ENCODE assay signal across 26 mouse cellular contexts in the genomic region with DNA sequence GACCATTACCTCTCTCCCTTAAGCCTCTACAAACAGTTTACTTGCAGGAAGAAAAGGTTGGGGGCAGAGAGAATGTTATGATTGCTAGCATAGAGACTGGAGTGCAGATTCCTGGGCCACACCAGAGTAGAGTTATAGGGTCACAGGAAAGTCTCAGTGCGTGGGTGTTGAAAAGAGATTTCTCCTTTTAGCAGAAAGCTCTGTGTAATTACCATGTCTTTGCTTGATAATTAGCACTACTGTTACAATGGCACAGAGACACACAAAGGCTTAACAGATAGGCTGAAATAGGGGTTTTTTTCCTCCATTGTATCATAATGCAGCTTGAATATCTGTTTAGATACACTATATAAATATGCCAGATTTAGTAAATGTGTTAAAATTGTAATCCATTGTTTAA.
"Had no signal": no experiment of that assay in that cellular context is flagged by ENCODE, and none has a peak within 500 bp of the region (broad histone marks: within the 10 kb centered on the region; RNA-seq: fewer than 3 reads in every experiment).

No protein-coding gene starts in this region.

- H3K9me3 ChIP-seq: limb, embryonic 10.5 days; limb, embryonic 13.5 days; liver, embryonic 12.5 days; liver, embryonic 15.5 days; lung, embryonic 15.5 days; megakaryocyte, embryonic 14.5 days; midbrain, embryonic 10.5 days; midbrain, embryonic 13.5 days; neural tube, embryonic 12.5 days had no signal

- ATAC-seq: liver, embryonic 12.5 days; midbrain, embryonic 13.5 days; midbrain, embryonic 16.5 days had no signal

- H3K4me3 ChIP-seq: layer of hippocampus, adult 2 months; limb, embryonic 10.5 days; limb, embryonic 13.5 days; liver, embryonic 12.5 days; liver, embryonic 15.5 days; lung, embryonic 15.5 days; megakaryocyte, embryonic 14.5 days; midbrain, embryonic 10.5 days; midbrain, embryonic 13.5 days; myocyte; neural tube, embryonic 12.5 days had no signal

- H3K9ac ChIP-seq: limb, embryonic 13.5 days; liver, embryonic 12.5 days; liver, embryonic 15.5 days; lung, embryonic 15.5 days; midbrain, embryonic 13.5 days; neural tube, embryonic 12.5 days had no signal

- H3K4me1 ChIP-seq: limb, embryonic 10.5 days; liver, embryonic 15.5 days; lung, embryonic 15.5 days; midbrain, embryonic 10.5 days; neural tube, embryonic 12.5 days had no signal

- H3K36me3 ChIP-seq: limb, embryonic 10.5 days; liver, embryonic 15.5 days; lung, embryonic 15.5 days; midbrain, embryonic 10.5 days; midbrain, embryonic 13.5 days; neural tube, embryonic 12.5 days had no signal

- DNase-seq: kidney, postnatal 25 days; layer of hippocampus, adult 9-11 months; liver; lung, adult 18-20 months; lung, postnatal 10 days; lung, postnatal 36 days; right cerebral cortex, adult 18-20 months; right cerebral cortex, postnatal 14 days; right cerebral cortex, postnatal 4 days; thymus, adult 2 months; thymus, postnatal 14 days; thymus, postnatal 4 days had no signal

- H3K27ac ChIP-seq: kidney, postnatal 0 days; layer of hippocampus, adult 2 months; limb, embryonic 10.5 days; limb, embryonic 13.5 days; liver, embryonic 12.5 days; liver, embryonic 15.5 days; lung, embryonic 15.5 days; midbrain, embryonic 10.5 days; midbrain, embryonic 13.5 days; neural tube, embryonic 12.5 days; stomach, postnatal 0 days had no signal

- H3K4me2 ChIP-seq: limb, embryonic 13.5 days; liver, embryonic 12.5 days; liver, embryonic 15.5 days; lung, embryonic 15.5 days; midbrain, embryonic 13.5 days; neural tube, embryonic 12.5 days had no signal

- H3K27me3 ChIP-seq: limb, embryonic 13.5 days; liver, embryonic 12.5 days; liver, embryonic 15.5 days; lung, embryonic 15.5 days; megakaryocyte, embryonic 14.5 days; midbrain, embryonic 13.5 days; neural tube, embryonic 12.5 days had no signal
